Comparison of ENCODE assay signal across 8 mouse cellular contexts in genomic region chr12:44839594-44840373, GRCm38 (mm10).
DNase-seq lines count a peak whose midpoint lies in the region; ATAC-seq lines count a peak whose summit lies in the region.

No protein-coding gene starts in this region.

- 23% methylated on average over 7 of the region's 7 CpGs for WGBS in hindbrain, embryonic 11.5 days

- peak; percentile 93 for ATAC-seq in hindbrain, embryonic 11.5 days (ENCODE audit: low FRiP score)

- H3K27me3 ChIP-seq in hindbrain, embryonic 11.5 days (ENCODE audit: control insufficient read depth, insufficient read depth, low read length), result no peaks in the 10 kb centered on the region

- H3K4me3 ChIP-seq in hindbrain, embryonic 11.5 days (ENCODE audit: low read depth, low read length), result no peak overlapping the region

- H3K4me1 ChIP-seq in hindbrain, embryonic 11.5 days (replicated peaks; ENCODE audit: control insufficient read depth, insufficient read depth, low read length), result no peaks in the 10 kb centered on the region

- no peaks in the 10 kb centered on the region for H3K9me3 ChIP-seq in hindbrain, embryonic 11.5 days (ENCODE audit: control insufficient read depth, low read length)

- H3K36me3 ChIP-seq in hindbrain, embryonic 11.5 days (ENCODE audit: control insufficient read depth, insufficient read depth, low read length), result no peaks in the 10 kb centered on the region

- H3K9ac ChIP-seq in hindbrain, embryonic 11.5 days (ENCODE audit: low read depth, low read length), result no peak overlapping the region

- H3K4me2 ChIP-seq in hindbrain, embryonic 11.5 days (replicated peaks; ENCODE audit: low read depth, low read length), result peak overlapping the region; percentile 11; the same call in 1 of the 2 replicates

- H3K27ac ChIP-seq in hindbrain, embryonic 11.5 days (ENCODE audit: low read depth, low read length), result no peak overlapping the region

- DNase-seq in brain, adult 2 months (ENCODE audit: low read depth, low spot score), result peak; percentile 31
- DNase-seq in embryo, embryonic 10 days (ENCODE audit: low spot score), result peak; percentile 66
- DNase-seq in hindbrain, embryonic 11.5 days (ENCODE audit: low spot score), result peak; percentile 47
- peak; percentile 64 for DNase-seq in mesoderm, embryonic 11.5 days (ENCODE audit: low read depth, low spot score)
- DNase-seq in thymus, postnatal 4 days, result no peak
- no peak for DNase-seq in right cerebral cortex, postnatal 4 days
- no peak for DNase-seq in gastrocnemius, postnatal 10 days
- no peak for DNase-seq in lung, postnatal 14 days

Comparison
In these comparisons a context has a peak if more than half of its experiments do, and no peak if none do; other contexts are left out.
1. DNase-seq: peak in brain, adult 2 months (single experiment), embryo, embryonic 10 days (single experiment), hindbrain, embryonic 11.5 days (single experiment) and mesoderm, embryonic 11.5 days (single experiment); none in thymus, postnatal 4 days (single experiment), right cerebral cortex, postnatal 4 days (single experiment), gastrocnemius, postnatal 10 days (single experiment) and lung, postnatal 14 days (single experiment).